Mouse (Mus musculus) frontal cortex, postnatal 14 days (tissue): ENCODE data around the gene Pkp4.
"Not testable (repeated sequence)": the region's sequence is repeated elsewhere in the genome, so short reads cannot be mapped to it uniquely, and the experiment has no call there.

Experiments
- DNase-seq, 2 experiments: peaks; one replicate each; pipeline ENCODE4 v3.0.0; 2022; ENCODE audit warnings: low spot score in 2 of 2

The Pkp4 gene

DNA sequence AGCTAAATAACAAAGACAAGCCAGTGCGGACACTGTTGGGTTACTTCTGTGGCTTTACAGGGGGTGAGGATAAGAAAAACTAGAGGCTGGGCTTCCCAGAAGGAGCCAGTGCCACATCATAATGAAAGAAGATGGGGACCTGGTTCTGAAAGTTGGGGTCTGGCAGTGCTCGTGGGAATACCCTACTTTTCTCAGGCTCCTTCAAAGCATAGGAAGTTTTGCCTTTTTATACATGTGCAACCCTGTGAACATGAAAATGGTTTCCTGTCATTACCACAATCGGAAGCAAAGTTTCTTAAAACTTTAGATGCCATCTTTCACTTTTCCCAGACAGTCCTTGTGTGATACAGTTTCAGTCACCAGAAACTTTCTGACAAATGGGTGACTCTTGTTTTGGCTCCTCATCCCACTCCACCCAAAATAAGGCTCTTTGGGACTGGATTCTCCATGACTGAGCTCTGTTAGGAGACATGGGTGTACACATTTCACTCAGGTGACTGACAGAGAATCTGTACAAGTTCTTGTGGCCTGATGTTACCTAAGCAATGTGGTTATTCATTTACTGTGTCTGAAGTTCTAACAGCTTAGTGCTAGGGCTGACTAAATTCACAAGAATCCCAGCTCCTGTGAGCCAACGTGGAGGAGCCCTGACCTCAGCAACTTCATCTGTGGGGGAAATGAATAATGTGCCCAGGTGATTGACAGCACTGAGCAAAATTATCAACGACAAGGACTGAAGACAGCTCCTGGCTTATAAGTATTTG, 179.3 kb downstream of the Pkp4 start:
- no peak for DNase-seq

DNA sequence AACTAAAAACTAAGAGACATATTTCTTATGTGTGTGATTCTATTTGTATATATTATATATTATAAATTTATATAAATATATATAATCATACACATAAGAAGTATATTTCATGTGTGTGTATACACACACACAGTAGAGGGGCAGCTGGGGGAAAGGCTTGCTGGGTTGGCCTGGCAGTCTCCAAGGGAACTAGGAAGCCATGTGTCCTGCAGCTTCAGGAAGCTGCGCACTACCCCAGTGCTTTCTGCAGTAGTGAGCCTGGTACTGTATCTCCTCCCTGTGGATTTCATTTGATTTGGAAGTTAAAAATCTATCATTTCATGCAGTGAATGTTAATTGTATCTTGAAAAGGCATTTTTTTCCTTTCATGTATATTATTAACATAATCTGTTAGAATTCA, 180.2 kb downstream of the Pkp4 start:
- DNase-seq: no peak

GRCm38 (mm10) chr2:59342591-59343210, 182.1 kb downstream of the Pkp4 start:
- no peak for DNase-seq

- no peak for DNase-seq
Measured at GRCm38 (mm10) chr2:59343834-59344233, 183.2 kb downstream of the Pkp4 start.

DNA sequence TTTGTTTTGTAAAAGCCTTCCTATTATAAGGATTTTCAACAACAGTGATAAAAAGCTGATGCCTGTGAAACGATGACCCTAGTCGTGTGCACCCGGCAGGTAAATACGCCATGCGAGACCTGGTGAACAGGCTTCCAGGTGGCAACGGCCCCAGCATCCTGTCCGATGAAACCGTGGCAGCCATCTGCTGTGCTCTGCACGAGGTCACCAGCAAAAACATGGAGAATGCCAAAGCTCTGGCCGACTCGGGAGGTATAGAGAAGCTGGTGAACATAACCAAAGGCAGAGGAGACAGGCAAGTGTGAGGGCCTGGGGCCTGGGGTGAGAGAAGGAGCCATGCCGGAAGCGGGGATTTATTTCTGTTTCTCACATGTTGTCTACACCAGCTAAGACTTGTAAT, 184.0 kb downstream of the Pkp4 start:
- DNase-seq: no peak

DNA sequence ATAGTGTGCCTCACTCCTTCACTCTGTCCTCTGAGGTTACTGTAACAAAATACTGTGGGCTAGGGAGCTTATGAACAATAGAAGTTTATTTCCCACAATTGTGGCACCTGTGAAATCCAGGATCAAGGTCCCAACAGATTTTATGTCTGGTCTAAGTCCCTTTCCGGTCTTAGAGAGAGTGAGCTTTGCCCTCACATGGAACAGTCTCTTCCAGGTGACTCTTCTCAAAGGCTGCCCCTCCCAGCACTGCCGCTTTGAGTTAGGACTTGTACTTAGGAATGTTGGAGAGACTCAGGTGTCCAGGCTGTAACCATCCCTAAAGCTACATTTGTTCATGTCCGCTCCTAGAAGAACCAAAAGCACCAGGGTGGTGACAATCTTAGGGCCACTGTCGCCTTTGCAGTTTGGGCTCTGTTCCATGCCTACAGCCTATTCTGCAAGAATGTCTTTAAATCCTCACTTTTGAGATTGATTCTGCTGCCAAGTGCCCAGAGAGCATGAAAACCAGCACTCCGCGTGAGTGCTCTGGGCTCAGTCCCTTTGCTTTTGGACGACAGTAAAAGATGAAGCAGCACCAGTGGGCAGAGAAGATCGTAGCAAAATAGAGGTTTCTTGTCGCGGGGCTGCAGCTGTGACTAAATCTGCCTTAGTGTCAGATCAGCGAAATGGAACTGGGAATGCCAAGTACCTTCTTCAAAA, 184.6 kb downstream of the Pkp4 start:
- DNase-seq: no peak

DNA sequence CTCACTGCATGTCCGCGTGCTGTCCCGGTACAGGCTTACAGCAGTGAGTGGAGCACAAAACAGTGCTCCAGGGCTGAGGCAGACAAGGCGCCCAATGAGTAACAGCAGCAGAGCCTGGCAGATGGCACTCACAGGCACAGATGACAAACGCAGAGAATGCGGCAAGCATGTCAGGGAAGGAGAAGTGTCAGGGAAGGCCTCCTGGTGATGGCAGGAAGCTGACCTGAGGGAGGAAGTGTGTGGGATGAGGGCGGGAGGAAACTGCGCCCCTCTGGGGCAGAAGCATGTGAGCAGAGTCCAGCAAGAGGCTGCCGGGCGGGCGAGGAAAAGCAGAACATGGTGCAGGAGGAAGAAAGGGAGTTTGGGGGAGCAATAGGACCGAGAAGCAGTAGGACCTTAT, 185.8 kb downstream of the Pkp4 start:
- DNase-seq: peak in 1 of 2 experiments; percentile 28

GRCm38 (mm10) chr2:59348585-59348984, 187.9 kb downstream of the Pkp4 start:
- no peak for DNase-seq

DNA sequence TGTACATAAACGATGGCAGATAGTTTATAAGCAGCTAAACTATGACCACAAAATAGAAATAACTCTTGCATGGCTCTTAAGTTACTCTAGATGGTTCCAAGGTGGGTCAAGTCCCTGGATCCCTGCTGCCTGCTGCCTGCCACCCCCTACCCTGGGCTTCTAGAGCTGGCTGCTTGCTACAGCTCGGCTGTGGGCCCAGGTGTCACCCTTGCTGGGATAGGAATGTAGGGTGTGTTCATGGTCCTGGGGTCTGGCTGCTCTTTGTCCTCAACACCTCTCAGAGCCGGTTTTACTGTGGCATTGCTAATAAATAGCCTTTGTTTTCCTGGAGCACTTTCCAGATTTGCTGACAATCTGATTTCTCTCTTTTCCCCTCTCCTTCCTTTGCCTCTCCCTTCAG, 189.4 kb downstream of the Pkp4 start:
- no peak for DNase-seq

DNA sequence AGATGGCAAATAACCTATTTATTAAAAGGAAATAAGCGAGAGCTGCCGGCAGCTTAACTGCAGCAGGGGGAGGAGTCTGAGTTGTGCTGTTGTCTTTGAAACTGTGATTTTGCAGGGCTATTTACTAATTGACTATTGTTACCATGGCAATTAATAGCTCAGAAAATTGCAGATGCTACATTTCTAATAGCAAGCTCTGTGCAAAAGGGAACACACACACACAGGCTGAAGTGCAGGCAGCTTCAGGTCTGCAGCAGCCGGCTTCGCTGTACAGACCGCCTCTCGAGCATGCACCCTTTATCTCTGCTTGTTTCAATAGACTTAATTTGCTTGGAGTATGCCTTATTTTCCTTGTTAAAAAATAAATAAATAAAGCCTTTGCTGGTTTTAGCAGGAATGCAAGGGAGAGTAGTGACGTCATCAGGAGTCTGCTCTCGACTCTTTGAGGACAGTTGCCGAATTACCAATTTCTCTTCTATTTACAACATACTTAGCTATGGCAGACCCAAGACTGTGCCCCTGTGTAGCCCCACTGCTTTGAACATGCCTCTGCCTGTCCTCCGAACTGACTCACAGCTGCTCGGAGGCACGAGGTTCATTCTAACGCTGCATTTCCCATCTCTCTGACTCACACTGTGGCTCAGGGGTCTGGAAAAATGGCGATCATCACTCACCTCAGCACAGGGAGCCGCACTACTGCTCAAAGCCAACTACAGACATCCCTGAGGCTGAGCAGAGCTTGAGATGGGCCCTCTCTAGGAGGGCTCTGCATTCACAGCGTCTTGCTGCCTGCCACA, 190.9 kb downstream of the Pkp4 start:
- no peak for DNase-seq

DNA sequence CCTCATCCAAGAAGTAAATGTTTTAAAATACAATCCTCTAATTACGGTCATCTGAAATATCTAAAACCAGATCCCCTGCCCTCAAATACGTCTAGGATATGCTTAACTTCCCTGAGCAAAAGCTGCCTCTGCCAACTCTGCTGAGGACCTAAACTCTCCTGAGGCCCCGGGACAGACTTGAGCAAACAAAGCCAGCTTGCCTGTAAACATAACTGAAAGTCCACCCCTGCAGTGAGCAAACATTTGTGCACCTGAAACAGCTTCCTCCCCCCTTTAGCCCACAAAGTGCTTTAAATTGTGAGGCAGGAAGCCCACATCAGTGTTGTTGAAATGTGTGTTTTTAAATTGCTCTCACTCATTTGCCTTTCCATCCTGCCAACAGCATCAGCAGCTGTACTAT, 193.2 kb downstream of the Pkp4 start:
- no peak for DNase-seq

- DNase-seq: no peak
Measured at GRCm38 (mm10) chr2:59355531-59356289, 195.1 kb downstream of the Pkp4 start.

- DNase-seq: no peak
Measured at GRCm38 (mm10) chr2:59359760-59360342, 199.2 kb downstream of the Pkp4 start.

DNA sequence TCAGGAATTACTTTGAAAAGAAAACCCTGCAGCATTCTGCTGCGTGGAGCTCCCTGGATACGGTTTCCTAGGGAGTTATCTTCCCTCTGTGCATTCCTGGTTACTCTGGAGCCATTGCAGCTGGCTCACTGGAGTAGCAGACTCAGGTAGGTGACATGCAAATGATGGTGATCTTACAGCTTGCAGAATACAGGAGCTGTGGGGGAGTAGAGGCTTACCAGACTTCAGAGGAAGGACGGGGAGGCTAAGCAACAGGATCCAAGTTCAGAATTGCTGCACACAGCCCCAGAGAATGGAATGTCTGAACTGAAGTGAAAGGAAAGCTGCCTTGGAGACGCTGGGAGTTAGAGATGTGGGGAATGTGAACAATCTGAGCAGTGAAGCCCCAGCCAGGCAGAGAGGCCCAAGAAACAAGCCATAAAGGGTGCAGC, 200.7 kb downstream of the Pkp4 start:
- DNase-seq: no peak

- no peak for DNase-seq
Measured at GRCm38 (mm10) chr2:59364156-59364842, 203.6 kb downstream of the Pkp4 start.

DNA sequence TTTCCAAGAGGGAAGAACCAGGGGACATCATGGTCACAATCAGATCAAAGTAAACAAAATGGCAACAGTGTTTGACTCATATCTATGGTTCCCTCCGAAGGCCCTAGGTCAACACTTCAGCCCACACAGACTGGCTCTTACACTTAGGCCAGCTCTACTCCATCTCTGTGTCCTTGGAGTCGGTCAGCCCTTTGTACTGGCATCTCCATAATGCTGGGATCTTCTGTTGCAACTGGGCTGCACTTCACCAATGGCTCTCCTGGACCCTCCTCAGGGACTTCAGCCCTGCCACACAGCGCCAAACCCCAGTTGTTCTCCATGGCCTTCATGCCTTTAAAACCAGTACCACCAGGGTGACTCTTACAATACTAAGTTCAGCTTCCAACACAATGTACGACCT, 206.5 kb downstream of the Pkp4 start:
- DNase-seq: no peak

DNA sequence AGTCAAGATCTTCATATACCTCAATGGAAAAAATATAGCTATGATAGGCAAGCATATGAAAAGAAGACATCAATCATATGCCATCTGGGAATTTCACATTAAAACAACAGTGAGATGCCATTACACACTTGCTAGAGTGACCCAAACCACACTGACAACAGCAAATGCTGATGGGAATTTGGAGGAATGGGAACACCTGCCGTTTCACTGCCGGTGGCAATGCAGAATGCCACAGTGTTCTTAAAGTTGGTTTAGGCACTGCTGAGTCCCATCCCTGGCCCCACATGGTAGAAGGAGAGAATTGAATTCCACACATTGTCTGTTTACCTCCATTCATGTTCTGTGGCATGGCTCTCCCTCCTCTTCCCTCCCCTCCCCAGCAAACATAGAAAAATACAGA, 212.5 kb downstream of the Pkp4 start:
- DNase-seq: no peak

DNA sequence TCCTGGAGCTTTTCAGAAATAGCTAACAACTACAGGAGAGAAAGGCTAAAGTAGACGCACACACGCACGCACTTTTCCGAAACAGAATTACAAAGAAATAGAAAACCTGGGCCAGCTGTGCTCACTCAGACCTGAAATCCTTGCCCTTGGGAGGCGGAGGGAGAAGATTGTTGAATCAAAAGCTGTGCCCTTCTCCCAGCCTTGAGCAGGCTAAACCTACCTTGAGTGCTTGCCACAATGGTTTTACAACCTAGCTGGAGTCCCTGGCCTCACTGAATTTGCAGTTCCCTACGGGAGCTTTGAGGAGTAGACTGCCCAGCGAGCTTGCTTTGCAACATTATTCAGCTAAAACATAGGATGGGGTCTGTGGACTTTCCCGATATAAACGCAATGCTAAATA, 217.4 kb downstream of the Pkp4 start:
- no peak for DNase-seq

GRCm38 (mm10) chr2:59378861-59379260, 218.2 kb downstream of the Pkp4 start:
- DNase-seq: not testable (repeated sequence)

GRCm38 (mm10) chr2:59383231-59383630, 222.6 kb downstream of the Pkp4 start:
- no peak for DNase-seq
